Mouse (Mus musculus): ENCODE data around the gene Zdhhc25.

Zdhhc25 gene

GRCm38 (mm10) chr15:88628801-88629356, 28.8 kb downstream of the Zdhhc25 start:
- DNase-seq (ENCODE audit: low spot score): no peak

- no peak for DNase-seq (ENCODE audit: low spot score)
Observed at GRCm38 (mm10) chr15:88635205-88635604, 35.1 kb downstream of the Zdhhc25 start.

- DNase-seq (ENCODE audit: low spot score): peak; percentile 38
Observed at GRCm38 (mm10) chr15:88651019-88651418, 50.9 kb downstream of the Zdhhc25 start.

Data from ovary, postnatal 36 days (tissue).